Mouse (Mus musculus) spleen, adult 2 months (tissue): ENCODE measurements around the gene Slf1. TPM values are rescaled to one million over a fixed set of nuclear protein-coding genes. Genes with fewer than 3 reads are reported as not detected.
A peak's percentile ranks its signal among the peaks of the same experiment; 100 is the strongest.

ENCODE experiments used
- DNase-seq, 2 experiments: peaks; one replicate each; pipeline versions ENCODE4 v3.0.0 to v3.0.0-alpha.2; 2012 to 2021; ENCODE audit warnings: low spot score in 2 of 2, low read depth in 1 of 2
- H3K27ac ChIP-seq: fragments of 200-500 bp; 2 replicates; pipeline ENCODE4 v1.5.1; 2012; ENCODE audit warnings: low read length, inconsistent platforms; ENCODE audit not compliant: insufficient read depth
- H3K27me3 ChIP-seq: fragments of 200-500 bp; 2 replicates; pipeline ENCODE4 v1.6.1; 2012; ENCODE audit warnings: mild to moderate bottlenecking, moderate library complexity, low read length, inconsistent platforms; ENCODE audit not compliant: control insufficient read depth, insufficient read depth
- H3K36me3 ChIP-seq: fragments of 200-500 bp; 2 replicates; pipeline ENCODE4 v1.6.1; 2012; ENCODE audit warnings: mild to moderate bottlenecking, low read length, inconsistent platforms; ENCODE audit not compliant: control insufficient read depth, insufficient read depth
- H3K4me1 ChIP-seq: fragments of 200-500 bp; 2 replicates; pipeline ENCODE4 v1.6.1; 2011; ENCODE audit warnings: inconsistent platforms; ENCODE audit not compliant: control insufficient read depth, insufficient read depth, insufficient read length
- H3K4me3 ChIP-seq: fragments of 200-500 bp; 2 replicates; pipeline ENCODE4 v1.5.1; 2011; ENCODE audit warnings: mild to moderate bottlenecking, inconsistent platforms; ENCODE audit not compliant: insufficient read depth, insufficient read length; ENCODE audit errors: extremely low read depth
- CTCF ChIP-seq: fragments of 200-500 bp; IDR thresholded peaks from 2 replicates; pipeline ENCODE4 v1.5.1; 2011; ENCODE audit warnings: mild to moderate bottlenecking, inconsistent platforms; ENCODE audit not compliant: insufficient read depth, insufficient read length, insufficient replicate concordance; ENCODE audit errors: extremely low read depth
- POLR2A ChIP-seq: fragments of 200-500 bp; IDR thresholded peaks from 2 replicates; pipeline ENCODE4 v1.6.1; 2011; ENCODE audit warnings: low read depth, low read length, inconsistent platforms
- WGBS: fragments of 180-500 bp; shearing (Covaris S2); methylation state at CpG from one replicate; pipeline ENCODE4 v1.1.7; 2018; 5-methylcytosine and 5-hydroxymethylcytosine counted together
- polyA plus RNA-seq: library from polyadenylated mRNA; depleted of rRNA; stranded (reverse); fragments of >200 nt; gene quantifications from 2 replicates; pipeline ENCODE4 v1.2.3, GENCODE M21; 2012; rRNA removed

Gene Slf1
- 3.0 and 5.4 TPM in 2 replicates for polyA plus RNA-seq

DNA sequence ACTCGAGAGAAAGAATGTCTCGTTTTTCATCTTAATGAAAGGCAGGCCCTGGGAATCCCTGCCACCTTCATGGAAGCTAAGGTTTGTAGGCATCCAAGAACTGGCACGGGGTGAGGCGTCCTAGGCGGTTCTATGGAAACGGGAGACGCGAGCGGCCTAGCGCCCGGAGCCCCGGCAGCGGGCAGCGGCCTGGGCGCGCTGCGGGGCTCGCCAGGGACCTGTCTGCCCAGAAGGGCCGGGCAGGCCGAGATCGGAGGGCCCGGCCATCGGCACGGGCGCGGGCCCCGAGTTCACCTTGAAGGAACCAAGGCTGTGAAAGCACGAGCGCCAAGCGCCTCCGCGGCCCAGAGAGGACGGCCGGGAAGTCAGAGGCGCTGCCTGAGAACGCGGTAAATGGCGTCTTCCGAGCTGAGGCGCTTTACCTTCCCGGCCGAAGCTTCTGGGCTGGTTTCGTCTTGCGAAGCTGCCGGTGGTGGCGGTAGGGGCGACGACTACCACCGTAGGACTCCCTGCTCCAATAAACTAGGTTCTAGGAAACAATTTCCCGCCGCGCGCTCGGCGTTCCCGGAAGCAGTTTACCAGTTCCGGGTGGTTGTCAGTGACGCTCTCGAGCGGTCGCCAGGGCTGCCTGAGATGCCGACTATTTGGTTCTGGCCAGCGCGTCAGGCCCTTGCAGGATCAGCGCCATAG is at the start of gene Slf1, which contains the start of gene 2210408I21Rik:
Slf1 (minus strand) TSS at position 543 of the 690 bp plus-strand sequence.
2210408I21Rik (plus strand) TSS at position 610 of the 690 bp plus-strand sequence.
- WGBS, result under 1% methylated on average over 64 of the region's 65 CpGs
- Histone ChIP-seq H3K4me1 (no peaks in the 10 kb centered on the region), H3K36me3 (no peaks in the 10 kb centered on the region), H3K4me3 (peak within 1 kb of the TSS; percentile 91), H3K27ac (peak within 1 kb of the TSS; percentile 73), H3K27me3 (no peaks in the 10 kb centered on the region)
- DNase-seq, result peak; percentile 47 to 82
- no peak for TF ChIP-seq CTCF
- no peak for TF ChIP-seq POLR2A

DNA sequence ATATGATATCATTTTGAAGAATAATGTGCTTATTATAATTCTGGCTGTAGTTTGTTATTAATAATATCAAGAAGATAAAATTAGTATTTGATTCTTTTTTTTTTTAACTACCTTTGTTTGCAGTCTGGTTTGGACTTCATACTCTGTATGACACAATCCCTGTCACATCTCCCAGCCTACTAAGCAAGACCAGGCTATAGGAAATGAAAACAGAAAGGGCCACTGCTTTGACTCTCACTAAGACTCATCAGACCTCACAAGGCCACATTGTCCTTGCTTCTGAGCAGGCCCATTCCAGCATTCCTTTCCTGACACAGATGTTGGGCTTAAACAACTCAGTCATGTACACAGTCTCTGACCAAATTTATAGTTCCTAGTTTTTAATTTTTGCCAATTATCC is 42.7 kb upstream of the Slf1 start:
- Histone ChIP-seq H3K4me3 (no peak overlapping the region), H3K4me1 (no peaks in the 10 kb centered on the region), H3K27me3 (no peaks in the 10 kb centered on the region), H3K27ac (no peak overlapping the region), H3K36me3 (no peaks in the 10 kb centered on the region)
- DNase-seq, result no peak
- TF ChIP-seq POLR2A (no peak), CTCF (no peak)

DNA sequence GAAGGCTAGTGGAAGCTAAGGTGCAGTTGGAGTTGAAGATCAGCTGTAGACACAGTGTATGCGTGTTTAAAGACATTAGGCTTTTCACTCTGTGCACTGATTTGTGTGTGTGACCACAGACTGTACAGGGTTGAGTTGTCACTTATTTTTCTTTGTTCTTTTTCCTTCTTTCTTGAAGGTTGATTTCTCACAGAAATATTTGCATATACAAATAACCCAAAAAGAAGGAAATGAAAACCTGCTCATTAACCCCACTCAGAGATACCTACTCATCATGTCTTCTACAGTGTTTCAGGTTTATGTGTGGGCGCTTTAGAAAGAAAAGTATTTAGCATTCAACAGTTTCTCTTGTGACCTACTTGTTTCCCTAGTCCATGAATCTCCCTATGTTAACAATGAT is 5.6 kb upstream of the Slf1 start:
- no peak for TF ChIP-seq POLR2A
- TF ChIP-seq CTCF, result no peak
- DNase-seq, result peak in 1 of 2 experiments; percentile 3
- no peaks in the 10 kb centered on the region for H3K36me3 ChIP-seq

DNA sequence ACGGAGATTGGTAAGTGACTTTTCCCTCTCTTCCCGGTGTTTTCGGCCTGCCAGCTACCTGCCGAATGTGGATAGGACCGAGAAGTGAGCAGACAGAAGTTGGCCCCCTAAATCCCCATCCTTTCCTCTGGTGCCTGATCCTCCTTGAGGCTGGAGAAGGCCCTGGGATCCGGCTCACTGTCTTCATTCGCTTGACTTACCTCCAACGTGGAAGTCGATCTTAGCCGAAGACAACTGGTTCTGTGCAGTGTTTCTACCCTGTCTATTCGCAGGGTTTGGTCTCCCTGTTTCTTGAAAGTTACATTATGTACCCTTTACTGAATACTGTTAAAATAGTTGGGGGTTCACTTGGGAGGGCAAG is 328 bp upstream of the Slf1 start:
- no peaks in the 10 kb centered on the region for H3K36me3 ChIP-seq
- TF ChIP-seq POLR2A (no peak), CTCF (no peak)
- H3K27ac ChIP-seq, result no peak overlapping the region; the same call in 1 of the 2 replicates
- peak overlapping the region; percentile 91 for H3K4me3 ChIP-seq
- no peaks in the 10 kb centered on the region for H3K4me1 ChIP-seq
- H3K27me3 ChIP-seq, result no peaks in the 10 kb centered on the region
- 1% methylated on average over 11 of the region's 11 CpGs for WGBS
- no peak for DNase-seq

More for the DNA sequence above, 5.6 kb upstream of the Slf1 start:
- Histone ChIP-seq H3K27me3 (no peaks in the 10 kb centered on the region), H3K4me3 (no peak overlapping the region), H3K27ac (no peak overlapping the region), H3K4me1 (no peaks in the 10 kb centered on the region)
- 46% methylated on average over 2 of the region's 2 CpGs for WGBS

DNA sequence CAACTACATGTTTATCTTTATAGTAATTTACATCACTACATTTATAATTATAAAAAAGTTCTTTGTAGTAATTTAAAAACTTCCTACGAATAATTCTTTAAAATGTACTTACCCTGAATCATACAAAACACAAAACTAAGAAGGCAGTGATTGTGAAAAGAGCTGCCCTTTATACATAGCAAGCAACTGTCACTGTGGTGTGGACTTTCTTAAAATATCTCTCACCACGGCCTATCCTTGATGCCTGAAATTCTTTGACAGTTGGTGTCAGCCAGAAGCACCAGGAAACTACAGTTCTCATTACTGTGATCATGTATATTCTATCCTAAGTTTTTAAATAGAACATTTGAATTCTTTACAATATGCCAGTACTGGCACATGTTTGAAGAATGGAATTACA is 4.1 kb downstream of the Slf1 start:
- no peak overlapping the region for H3K4me3 ChIP-seq
- WGBS, result 52% methylated on average over 2 of the region's 2 CpGs
- no peak for DNase-seq
- H3K27me3 ChIP-seq, result no peaks in the 10 kb centered on the region
- TF ChIP-seq POLR2A, result no peak
- TF ChIP-seq CTCF, result no peak
- no peaks in the 10 kb centered on the region for H3K36me3 ChIP-seq
- H3K27ac ChIP-seq, result no peak overlapping the region
- H3K4me1 ChIP-seq, result no peaks in the 10 kb centered on the region

DNA sequence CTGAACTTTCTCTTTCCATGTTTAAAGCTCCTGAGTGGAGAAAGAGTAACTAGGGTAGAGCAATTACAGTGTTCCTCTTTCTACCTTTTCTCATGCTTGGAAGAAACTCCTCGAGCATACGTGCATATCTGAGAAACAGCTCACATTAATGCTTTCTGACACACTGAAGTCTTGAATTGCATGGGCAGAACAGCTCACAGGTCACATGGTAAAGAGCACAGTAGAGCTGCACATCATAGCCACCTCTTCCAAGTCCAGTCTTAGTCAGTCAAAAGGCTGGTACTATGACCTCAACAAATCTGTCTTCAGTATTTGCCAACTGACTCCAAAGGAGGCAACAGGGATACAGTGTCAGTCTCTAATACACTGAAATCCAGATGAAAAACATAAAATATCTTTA is 7.0 kb downstream of the Slf1 start:
- no peaks in the 10 kb centered on the region for H3K4me1 ChIP-seq
- DNase-seq, result no peak
- H3K27me3 ChIP-seq, result no peaks in the 10 kb centered on the region
- TF ChIP-seq POLR2A, result no peak
- no peak for TF ChIP-seq CTCF
- WGBS, result 71% methylated on average over 2 of the region's 2 CpGs
- H3K27ac ChIP-seq, result no peak overlapping the region
- no peak overlapping the region for H3K4me3 ChIP-seq
- H3K36me3 ChIP-seq, result no peaks in the 10 kb centered on the region

DNA sequence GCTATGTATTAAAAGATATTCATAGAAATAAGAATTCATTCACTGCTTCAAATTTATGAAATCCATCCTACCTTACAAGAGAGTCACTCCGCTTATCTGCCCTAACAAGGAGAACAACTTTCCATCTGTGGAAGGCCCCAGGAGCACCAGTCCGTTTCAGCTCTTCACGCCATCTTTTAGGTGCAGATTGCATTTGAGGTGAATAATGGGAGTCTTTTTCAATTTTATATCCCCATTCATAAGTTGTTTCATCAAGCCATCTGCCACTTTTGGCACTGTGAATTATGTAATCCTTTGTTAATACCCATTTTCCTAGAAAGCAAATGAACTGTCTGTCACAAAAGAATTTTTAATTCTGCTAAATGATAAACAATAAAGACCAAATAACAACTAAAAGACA is 10.1 kb downstream of the Slf1 start:
- 98% methylated on average over 3 of the region's 3 CpGs for WGBS
- no peak for TF ChIP-seq POLR2A
- no peak for TF ChIP-seq CTCF
- H3K36me3 ChIP-seq, result no peaks in the 10 kb centered on the region
- no peaks in the 10 kb centered on the region for H3K27me3 ChIP-seq
- H3K27ac ChIP-seq, result no peak overlapping the region
- H3K4me1 ChIP-seq, result no peaks in the 10 kb centered on the region
- no peak overlapping the region for H3K4me3 ChIP-seq
- no peak for DNase-seq
